Mouse (Mus musculus): ENCODE measurements around the gene Ptger4. TPM values are rescaled to one million over a fixed set of nuclear protein-coding genes. Genes with fewer than 3 reads are reported as not detected.

The Ptger4 gene
- total and polyA plus RNA-seq, 3 experiments, result 4.4 to 6.5 (median 4.7) TPM

- peak; percentile 75 for TF ChIP-seq ELF1 (IDR thresholded peaks at IDR 0.05; ENCODE audit: low read depth, low read length)
- no peak for TF ChIP-seq UBTF (IDR thresholded peaks at IDR 0.05; ENCODE audit: low read depth, low read length)
- no peak for TF ChIP-seq ZMIZ1 (IDR thresholded peaks at IDR 0.05; ENCODE audit: low read depth, low read length)
- TF ChIP-seq EP300 (IDR thresholded peaks at IDR 0.05; ENCODE audit: low read length), result no peak
- TF ChIP-seq E2F4 (IDR thresholded peaks at IDR 0.05; ENCODE audit: insufficient replicate concordance, low read depth, low read length), result no peak
- TF ChIP-seq TCF12 (IDR thresholded peaks at IDR 0.05; ENCODE audit: low read depth, low read length), result 0 out of 2 replicates have a peak, but pooled peaks have one; percentile 37
- TF ChIP-seq MAFK (IDR thresholded peaks at IDR 0.05; ENCODE audit: insufficient replicate concordance, low read length), result no peak
- TF ChIP-seq IRF4 (IDR thresholded peaks at IDR 0.05; ENCODE audit: low read depth, low read length), result peak; percentile 51; the same call in 1 of the 2 replicates
Measured at GRCm38 (mm10) chr15:5185366-5186292, 58.4 kb downstream of the Ptger4 start, which contains the start of gene Ttc33 (continued).

- Histone ChIP-seq H3K9ac (ENCODE audit: insufficient read depth, low read depth) (peak overlapping the region; percentile 57), H3K4me2 (ENCODE audit: insufficient read depth, low read depth, poor library complexity, severe bottlenecking) (peak overlapping the region; percentile 67), H3K79me2 (replicated peaks; ENCODE audit: control insufficient read depth, extremely low read depth, insufficient read depth, poor library complexity, severe bottlenecking) (peaks cover 5% of the 10 kb centered on the region; the same call in 1 of the 2 replicates), H3K36me3 (replicated peaks in 1 of 2; ENCODE audit: control insufficient read depth in 1 of 2, insufficient read depth in 1 of 2, low read length in 1 of 2) (peaks cover 6 to 32% of the 10 kb centered on the region in 2 experiments), H3K9me3 (replicated peaks; ENCODE audit: low read length) (no peaks in the 10 kb centered on the region), H3K4me3 (replicated peaks in 1 of 3; ENCODE audit: low read depth in 2 of 3, low read length in 2 of 3, poor library complexity in 1 of 3) (peak overlapping the region; percentile 59 to 88 (median 82)), H3K27ac (ENCODE audit: insufficient read depth, low read depth) (no peak overlapping the region), H3K27me3 (replicated peaks) (no peaks in the 10 kb centered on the region), H3K4me1 (ENCODE audit: control insufficient read depth in 1 of 2, insufficient read depth in 2 of 2) (peaks cover 6 to 29% of the 10 kb centered on the region in 2 experiments; a peak in 3 of 4 replicates)
- in situ Hi-C loops (cut with MboI; ENCODE audit: low pct_ligation_motif_present, low pct_unique_long_range_greater_than_20kb, low sequenced_read_pairs), result no loop called here
- no peak for TF ChIP-seq USF1 (IDR thresholded peaks at IDR 0.05; ENCODE audit: low read depth, low read length)
- no peak for TF ChIP-seq ZC3H11A (IDR thresholded peaks at IDR 0.05; ENCODE audit: low read depth, low read length)
- no peak for TF ChIP-seq RAD21 (IDR thresholded peaks at IDR 0.05; ENCODE audit: low read depth, low read length)
- TF ChIP-seq MYC (IDR thresholded peaks at IDR 0.05; ENCODE audit: low read depth, low read length), result no peak
- TF ChIP-seq ZMIZ1 (IDR thresholded peaks at IDR 0.05; ENCODE audit: low read depth, low read length), result no peak
- TF ChIP-seq RCOR1 (conservative IDR thresholded peaks at IDR 0.05; ENCODE audit: low read depth, low read length), result no peak
- TF ChIP-seq CTCF (conservative IDR thresholded peaks at IDR 0.05 in 1 of 2, IDR thresholded peaks at IDR 0.05 in 1 of 2; ENCODE audit: low read depth in 2 of 2, low read length in 2 of 2), result no peak
- TF ChIP-seq MAX (IDR thresholded peaks at IDR 0.05; ENCODE audit: low read length), result no peak
- no peak for TF ChIP-seq JUND (conservative IDR thresholded peaks at IDR 0.05; ENCODE audit: low read depth, low read length)
- TF ChIP-seq SMC3 (IDR thresholded peaks at IDR 0.05; ENCODE audit: low read depth, low read length), result no peak
- TF ChIP-seq BHLHE40 (IDR thresholded peaks at IDR 0.05; ENCODE audit: low read depth, low read length), result no peak
- no peak for TF ChIP-seq MAZ (IDR thresholded peaks at IDR 0.05; ENCODE audit: low read depth, low read length)
- TF ChIP-seq POLR2A (IDR thresholded peaks at IDR 0.05; ENCODE audit: low read depth, low read length), result no peak
- TF ChIP-seq MEF2A (IDR thresholded peaks at IDR 0.05; ENCODE audit: borderline replicate concordance, low read depth, low read length), result no peak
- TF ChIP-seq TBP (conservative IDR thresholded peaks at IDR 0.05; ENCODE audit: low read depth, low read length), result no peak
- no peak for TF ChIP-seq ZKSCAN1 (IDR thresholded peaks at IDR 0.05; ENCODE audit: borderline replicate concordance, low read depth, low read length)
- TF ChIP-seq IRF4 (IDR thresholded peaks at IDR 0.05; ENCODE audit: low read depth, low read length), result no peak
- dilution Hi-C loops (cut with MboI; ENCODE audit: extremely low pct_ligation_motif_present, extremely low pct_unique_long_range_greater_than_20kb, low sequenced_read_pairs), result no loop called here
- peak; percentile 35 for DNase-seq (ENCODE audit: extremely low read depth)
Measured at GRCm38 (mm10) chr15:5184668-5185330, 59.2 kb downstream of the Ptger4 start.
